Mouse (Mus musculus) B cell, adult (primary cell): Measurements from ENCODE around the gene Dync1h1. TPM values are rescaled to one million over a fixed set of nuclear protein-coding genes. Genes with fewer than 3 reads are reported as not detected.

ENCODE experiments used
- total RNA-seq: library from RNA; stranded (reverse); gene quantifications from 4 replicates; pipeline ENCODE4 v1.2.4, GENCODE M21; 2023; ENCODE audit not compliant: inconsistent age

Dync1h1 gene
- 128 to 155 TPM (median 138 TPM) in 4 replicates for total RNA-seq

GRCm38 (mm10) chr12:110601241-110602218 lies at the start of gene Dync1h1:
Gene Dync1h1 (plus strand): TSS chr12:110601452.

GRCm38 (mm10) chr12:110682561-110683299 lies 81.5 kb downstream of the Dync1h1 start, which contains the start of gene 1700001K19Rik:
Gene 1700001K19Rik (minus strand): TSS chr12:110682619.

GRCm38 (mm10) chr12:110702556-110702955 lies 101.3 kb downstream of the Dync1h1 start, which contains the start of gene Hsp90aa1:
Gene Hsp90aa1 (minus strand): TSS chr12:110702728.

Other genes starting within 250 kb of the Dync1h1 start
- 89.6 to 98.3 TPM (median 91.6 TPM) in 4 replicates for gene Ppp2r5c, start 154.3 kb upstream of the Dync1h1 start, total RNA-seq
- gene 1700001K19Rik, start 81.2 kb downstream of the Dync1h1 start, total RNA-seq = 0.57 to 0.74 TPM in 2 of 4 replicates, not detected in the others
- gene Hsp90aa1, start 101.3 kb downstream of the Dync1h1 start, total RNA-seq = 475 to 619 TPM (median 576 TPM) in 4 replicates
- 50.2 to 67.3 TPM (median 55.7 TPM) in 4 replicates for gene Wdr20, start 136.5 kb downstream of the Dync1h1 start, total RNA-seq
- gene Mok, start 239.5 kb downstream of the Dync1h1 start, total RNA-seq = 0.32 to 0.60 TPM in 2 of 4 replicates, not detected in the others
- gene Zfp839, start 248.8 kb downstream of the Dync1h1 start, total RNA-seq = 14.2 to 16.5 TPM (median 15.6 TPM) in 4 replicates